Mouse (Mus musculus): ENCODE data around the gene Pcbp4.

GRCm38 (mm10) chr9:106476002-106476923 lies 23.2 kb downstream of the Pcbp4 start:
- no peak for TF ChIP-seq GATA1 (IDR thresholded peaks at IDR 0.05; ENCODE audit: borderline replicate concordance, low read length)
- no peak for TF ChIP-seq FLI1 (IDR thresholded peaks at IDR 0.05; ENCODE audit: low read length)

Data from megakaryocyte, embryonic 14.5 days (primary cell).